Mouse (Mus musculus) heart, postnatal 4 days (tissue): ENCODE data around the gene Gnb1l. TPM values are rescaled to one million over a fixed set of nuclear protein-coding genes. Genes with fewer than 3 reads are reported as not detected.
A peak's percentile ranks its signal among the peaks of the same experiment; 100 is the strongest.
"Not testable (repeated sequence)": the region's sequence is repeated elsewhere in the genome, so short reads cannot be mapped to it uniquely, and the experiment has no call there.

Experiments used
- DNase-seq: peaks from one replicate; pipeline ENCODE4 v3.0.0; 2021
- total RNA-seq, 2 experiments: library from RNA; stranded (reverse); gene quantifications; 2 replicates each; pipeline ENCODE4 v1.2.3; 2021

Gene Gnb1l
- total RNA-seq, 2 experiments from 2014 or later, result 6.3 to 7.9 TPM

- no peak for DNase-seq
Measured at GRCm38 (mm10) chr16:18483839-18484238, 14.7 kb upstream of the Gnb1l start.

GRCm38 (mm10) chr16:18484386-18484785 lies 14.1 kb upstream of the Gnb1l start:
- no peak for DNase-seq

DNA sequence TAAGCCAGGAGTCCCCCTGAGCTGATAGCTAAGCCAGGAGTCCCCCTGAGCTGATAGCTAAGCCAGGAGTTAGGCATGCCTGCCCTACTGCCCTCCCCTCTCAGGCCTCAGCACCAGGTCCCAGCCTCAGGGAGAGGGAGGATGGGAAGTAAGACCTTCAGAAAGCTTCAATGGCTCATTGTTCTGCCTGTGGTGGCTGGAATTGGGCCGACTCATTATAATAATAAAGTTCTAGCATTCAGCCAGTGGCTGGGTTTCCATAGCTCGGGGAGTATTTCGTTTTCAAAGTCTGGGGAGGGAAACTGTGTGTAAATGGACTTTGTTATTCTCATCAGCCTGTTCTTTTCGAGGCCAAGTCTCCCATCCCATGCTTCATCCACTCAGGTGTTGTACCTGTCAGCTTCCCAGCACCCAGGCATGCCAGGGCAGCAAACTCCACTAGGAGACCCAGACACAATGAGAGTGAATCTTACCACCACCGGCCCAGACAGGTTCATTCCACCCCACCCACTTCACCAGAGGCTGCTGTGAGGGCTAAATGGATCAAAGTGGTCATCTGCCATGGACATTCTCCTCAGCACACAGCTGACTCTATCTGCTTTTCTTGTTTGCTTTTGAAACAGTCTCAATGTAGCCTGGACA lies 13.6 kb upstream of the Gnb1l start:
- no peak for DNase-seq

GRCm38 (mm10) chr16:18486126-18486525 lies 12.4 kb upstream of the Gnb1l start:
- no peak for DNase-seq

DNA sequence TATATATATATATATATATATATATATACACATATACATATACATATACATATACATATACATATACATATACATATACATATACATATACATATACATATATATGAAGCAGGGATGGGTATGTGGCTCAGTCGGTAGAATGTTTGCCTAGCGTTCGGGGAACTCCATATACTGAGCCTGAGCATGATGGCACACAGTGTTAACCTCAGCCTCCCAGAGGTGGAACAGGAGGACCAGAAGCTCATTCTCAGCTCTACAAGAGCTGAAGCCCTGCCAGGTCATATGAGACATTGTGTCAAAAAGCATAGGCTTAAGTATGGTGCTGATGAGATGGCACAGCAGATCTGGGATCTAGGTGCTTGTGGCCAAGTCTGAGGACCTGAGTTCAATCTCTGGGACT lies 8.2 kb upstream of the Gnb1l start:
- no peak for DNase-seq

DNA sequence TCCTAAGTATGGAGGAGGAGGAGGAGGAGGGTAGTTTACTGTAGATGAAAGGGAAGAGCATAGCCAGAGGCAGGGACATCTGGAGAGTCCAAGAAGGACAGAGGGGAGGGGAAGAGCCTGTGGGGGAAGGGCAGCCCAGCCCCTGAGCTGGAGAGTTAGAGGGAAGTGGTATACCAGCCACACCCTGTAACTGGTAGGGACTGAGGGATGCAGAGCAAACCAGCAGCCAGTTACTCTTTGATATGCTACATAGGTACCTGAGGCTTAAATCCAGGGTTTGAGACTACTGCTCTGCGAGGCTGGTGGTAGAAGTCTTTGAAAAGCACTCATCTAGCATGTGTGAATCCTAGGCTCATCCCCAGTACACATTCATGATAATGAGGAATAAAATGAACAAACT lies 7.6 kb upstream of the Gnb1l start:
- DNase-seq, result no peak

DNA sequence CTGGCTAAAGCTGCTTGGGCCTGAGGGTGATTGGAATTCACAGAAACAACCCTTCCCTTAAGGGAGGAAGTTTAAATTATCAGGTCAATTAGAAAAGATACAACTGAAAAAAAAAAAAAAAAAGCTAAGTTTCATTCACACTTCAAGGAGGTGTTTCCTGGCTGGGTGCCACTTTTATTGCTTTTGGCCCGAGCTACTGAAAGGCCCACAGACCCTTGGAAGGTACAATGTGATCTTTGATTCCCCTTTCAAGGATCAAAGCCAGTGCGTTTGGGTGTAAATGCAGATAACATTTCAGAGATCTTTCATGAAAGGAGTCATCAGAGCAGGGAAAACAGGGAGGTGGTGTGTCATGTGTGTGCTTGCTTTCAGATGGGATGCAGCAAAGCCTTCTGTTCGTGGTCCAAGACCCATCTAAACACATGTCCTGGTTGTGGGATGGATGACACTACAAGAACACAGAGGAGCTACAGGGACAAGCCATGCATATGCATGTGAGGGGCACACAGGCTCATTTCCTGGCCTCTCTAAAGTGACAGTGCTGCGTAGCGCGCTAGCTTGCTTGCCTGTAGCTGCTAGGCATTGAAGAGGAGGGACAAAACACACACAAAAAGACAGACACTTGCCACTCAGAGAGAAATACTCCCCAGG lies 523 bp upstream of the Gnb1l start:
- DNase-seq, result no peak

DNA sequence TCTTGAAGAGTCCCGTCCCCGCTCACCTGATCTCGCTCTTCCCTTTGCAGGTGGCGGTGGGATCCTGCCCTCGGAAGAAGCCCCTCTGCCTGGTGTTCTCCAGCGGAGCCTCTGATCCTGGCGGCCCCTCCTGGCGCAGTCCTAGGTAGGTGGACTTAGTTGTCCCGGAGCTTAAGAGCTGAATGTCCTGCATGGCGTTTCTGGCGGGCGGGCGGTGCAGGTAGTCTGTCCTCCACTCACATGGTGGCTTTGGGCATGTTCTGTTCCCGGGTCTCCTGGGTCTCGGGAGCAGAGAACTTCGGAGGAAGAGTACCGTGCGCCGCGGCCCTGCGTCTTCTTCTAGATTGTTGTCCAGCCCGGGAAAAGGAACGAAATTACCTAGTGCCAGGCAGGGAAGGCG lies 483 bp downstream of the Gnb1l start:
- no peak for DNase-seq

- no peak for DNase-seq
Measured at GRCm38 (mm10) chr16:18501531-18501930, 3.0 kb downstream of the Gnb1l start.

DNA sequence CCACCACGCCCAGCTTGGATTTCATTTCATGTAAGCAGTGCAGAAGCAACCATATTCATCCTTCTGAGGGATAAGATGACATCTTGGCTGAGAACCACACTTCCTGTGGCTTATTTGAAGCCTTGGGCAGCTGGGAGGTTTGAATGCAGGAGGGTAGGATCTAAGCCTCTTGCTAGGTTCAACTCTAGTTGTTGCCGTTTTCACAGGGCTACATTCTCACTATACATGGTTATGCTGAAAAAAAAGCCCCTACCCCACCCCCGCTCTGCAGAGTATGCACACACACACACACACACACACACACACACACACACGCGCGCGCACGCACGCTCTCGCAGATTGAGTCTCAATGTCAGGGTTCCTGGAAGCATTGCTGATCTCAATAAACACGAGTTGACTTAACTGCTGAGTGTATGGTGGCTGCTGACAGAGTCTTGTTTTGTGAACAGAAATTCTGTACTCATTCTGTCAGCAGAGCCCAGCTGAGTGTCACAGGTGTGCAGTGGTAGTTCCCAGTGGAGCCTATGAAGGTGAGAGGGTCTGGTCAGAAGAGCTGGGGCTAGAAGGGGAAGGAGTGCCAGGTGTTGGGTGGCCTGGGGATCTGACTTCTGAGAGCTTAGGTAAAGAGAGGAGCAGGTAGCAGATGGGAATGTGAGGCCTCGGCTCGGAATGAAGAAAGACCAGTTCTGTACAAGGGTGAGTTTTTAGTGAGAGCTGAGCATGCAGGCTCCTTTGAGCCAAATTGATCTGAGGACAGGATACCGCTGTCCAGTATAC lies 5.2 kb downstream of the Gnb1l start:
- DNase-seq, result no peak

DNA sequence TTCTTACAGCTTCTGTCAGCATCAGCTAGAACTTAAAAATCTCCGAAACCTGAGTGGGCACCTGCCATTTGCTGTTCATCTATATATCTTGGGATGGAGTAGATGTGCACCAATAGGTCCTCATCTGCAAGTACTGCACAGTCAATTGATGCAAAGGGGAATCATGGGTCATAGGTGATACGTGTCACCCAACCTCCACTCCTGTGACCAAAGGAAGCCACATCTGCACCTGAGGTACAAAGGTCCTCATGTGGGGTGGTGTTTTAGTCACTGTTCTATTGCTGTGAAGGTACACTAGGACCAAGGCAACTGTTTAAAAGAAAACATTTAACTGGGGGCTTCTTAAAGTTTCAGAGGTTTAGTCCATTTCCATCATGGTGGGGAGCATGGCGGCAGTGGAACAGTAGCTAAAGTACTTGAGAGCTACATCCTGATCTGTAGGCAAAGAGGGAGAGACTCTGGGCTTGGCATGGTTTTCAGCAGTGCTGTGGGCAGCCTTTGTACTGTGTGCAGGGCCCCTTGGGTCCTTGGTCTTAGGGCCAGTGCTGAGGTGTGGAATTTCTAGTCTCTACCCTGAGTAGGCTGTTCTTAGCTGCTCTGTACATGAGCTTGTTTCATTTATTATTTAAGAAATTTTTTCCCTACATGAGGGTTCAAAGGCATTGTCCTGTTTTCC lies 8.1 kb downstream of the Gnb1l start:
- DNase-seq, result no peak

GRCm38 (mm10) chr16:18507200-18507549 lies 8.7 kb downstream of the Gnb1l start:
- DNase-seq, result no peak

- DNase-seq, result no peak
Measured at GRCm38 (mm10) chr16:18511741-18512140, 13.2 kb downstream of the Gnb1l start.

- DNase-seq, result no peak
Measured at GRCm38 (mm10) chr16:18513508-18513907, 15.0 kb downstream of the Gnb1l start.

DNA sequence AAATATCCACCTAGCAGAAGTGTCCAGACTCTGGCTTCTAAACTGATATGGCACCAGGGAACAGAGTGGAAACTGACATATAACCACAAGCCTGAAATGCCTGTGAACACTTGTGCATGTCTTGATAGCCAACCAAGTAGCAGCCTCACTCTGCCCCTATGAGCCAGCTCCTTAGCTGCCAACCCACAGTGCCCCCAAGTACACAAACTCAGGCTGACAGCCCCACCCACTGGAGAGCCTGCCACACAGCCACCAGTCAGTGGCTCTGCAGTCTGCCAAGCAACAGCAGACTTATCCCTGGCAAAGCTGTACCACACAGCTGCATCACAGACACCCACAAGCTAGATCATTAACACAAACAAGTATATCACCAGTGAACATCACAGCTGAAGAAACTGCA lies 19.6 kb downstream of the Gnb1l start:
- peak; percentile 31 for DNase-seq

DNA sequence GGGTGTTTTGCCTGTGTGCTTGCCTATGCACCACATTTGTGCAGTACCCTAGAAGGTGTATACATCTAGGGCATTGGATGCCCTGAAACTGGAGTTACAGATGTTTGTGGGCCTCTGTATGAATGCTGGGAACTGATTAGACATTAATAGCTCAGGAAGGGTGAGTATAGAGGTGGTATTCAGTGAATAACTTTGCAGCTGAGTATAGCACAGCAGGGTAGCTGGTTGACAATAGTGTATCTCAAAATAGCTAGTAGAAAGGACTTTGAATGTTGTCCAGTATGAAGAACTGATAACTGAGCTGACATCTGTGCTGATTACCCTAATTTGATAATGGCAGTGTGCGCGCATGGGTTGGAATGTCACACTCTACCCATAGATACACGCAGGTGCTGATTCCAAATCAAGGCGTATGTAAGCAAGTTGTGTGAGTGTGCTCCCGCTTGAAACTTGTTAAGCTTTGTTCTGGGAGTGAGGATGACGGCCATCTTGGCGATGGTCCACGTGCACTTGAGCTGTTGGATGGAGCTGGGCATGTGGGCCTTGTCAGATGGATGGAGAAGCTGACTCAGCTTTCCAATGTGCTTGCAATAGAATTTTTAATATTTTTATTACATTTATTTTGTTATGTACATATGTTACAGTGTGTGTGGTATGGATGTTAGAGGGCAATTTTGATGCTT lies 25.2 kb downstream of the Gnb1l start:
- peak; percentile 75 for DNase-seq

- DNase-seq, result no peak
Measured at GRCm38 (mm10) chr16:18528656-18529055, 30.1 kb downstream of the Gnb1l start.

- not testable (repeated sequence) for DNase-seq
Measured at GRCm38 (mm10) chr16:18533061-18533460, 34.5 kb downstream of the Gnb1l start.

DNA sequence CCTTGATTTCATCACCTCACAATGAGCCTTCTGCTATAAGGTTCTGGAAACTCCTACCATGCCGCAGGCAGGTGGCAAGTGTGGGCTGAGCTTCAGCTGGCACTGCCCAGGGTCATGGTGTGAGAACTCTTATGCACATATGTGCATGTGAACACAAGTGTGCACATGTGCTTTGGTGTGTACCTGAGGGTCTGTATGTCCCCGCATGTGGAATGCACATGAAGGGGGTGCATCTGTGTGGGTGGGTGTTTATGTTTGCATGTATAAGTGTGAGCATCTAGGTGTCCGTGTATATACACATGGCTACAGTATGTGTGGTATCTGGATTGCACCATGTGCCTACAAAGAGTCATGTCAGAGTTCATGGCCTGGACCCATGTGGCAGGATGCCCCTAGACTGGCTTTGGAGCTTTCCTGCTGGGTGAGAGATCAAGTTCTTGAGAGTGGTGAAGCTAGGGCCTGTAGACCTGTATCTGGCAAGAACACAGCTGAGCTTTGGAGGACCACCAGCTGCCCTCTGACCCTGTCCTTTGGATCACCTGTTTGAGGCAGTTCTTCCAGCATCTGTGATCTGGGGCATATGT lies 39.0 kb downstream of the Gnb1l start:
- DNase-seq, result no peak

- no peak for DNase-seq
Measured at GRCm38 (mm10) chr16:18539281-18539680, 40.8 kb downstream of the Gnb1l start.

- DNase-seq, result peak; percentile 53
Measured at GRCm38 (mm10) chr16:18543151-18543829, 44.8 kb downstream of the Gnb1l start.

GRCm38 (mm10) chr16:18547891-18548290 lies 49.4 kb downstream of the Gnb1l start:
- no peak for DNase-seq
